Mouse (Mus musculus) brain, embryonic 14.5 days (tissue): Measurements from ENCODE around the gene Tmem120b.

ENCODE experiments used
- CTCF ChIP-seq: fragments of 200-500 bp; IDR thresholded peaks from 2 replicates; pipeline ENCODE4 v1.5.1; 2012; ENCODE audit warnings: inconsistent platforms, mild to moderate bottlenecking, moderate library complexity, borderline replicate concordance; ENCODE audit not compliant: insufficient read depth, insufficient read length; ENCODE audit errors: extremely low read depth
- POLR2A ChIP-seq: fragments of 200-500 bp; IDR thresholded peaks from 2 replicates; pipeline ENCODE4 v1.6.1; 2012; ENCODE audit warnings: mild to moderate bottlenecking, inconsistent platforms, borderline replicate concordance; ENCODE audit not compliant: poor library complexity, insufficient read depth, insufficient read length, severe bottlenecking; ENCODE audit errors: extremely low read depth

DNA sequence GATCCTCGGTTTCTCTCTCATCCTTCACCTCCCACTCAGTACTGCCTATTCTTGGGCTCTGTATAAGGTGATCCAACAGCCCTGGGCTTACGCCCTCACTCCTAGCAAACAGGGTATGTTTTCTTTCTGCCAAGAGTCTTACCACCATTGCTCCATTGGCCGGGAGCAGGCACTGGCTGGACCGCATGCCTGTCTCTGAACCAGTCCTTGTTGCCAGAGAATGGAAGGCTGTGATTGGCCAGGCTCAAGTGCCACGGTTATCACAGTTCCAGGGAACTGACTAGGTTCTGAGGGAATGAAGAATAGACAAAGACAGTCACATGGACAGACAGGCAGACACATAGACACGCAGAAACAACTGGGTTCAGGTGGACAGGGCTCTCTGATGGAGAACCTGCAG, 36.6 kb downstream of the Tmem120b start:
- TF ChIP-seq CTCF: no peak
- no peak for TF ChIP-seq POLR2A
